Mouse (Mus musculus) small intestine, adult 2 months (tissue): ENCODE measurements at regions not wholly inside any gene's neighbourhood (a gene's known extent, or its start where the extent isn't known, plus 50 kb on each side); places are given as distances from the start of the nearest gene placed in this dataset.

ENCODE experiments used
- CTCF ChIP-seq: fragments of 200-500 bp; IDR thresholded peaks from 2 replicates; pipeline ENCODE4 v1.5.1; 2012; ENCODE audit warnings: low read depth, mild to moderate bottlenecking, control low read depth, inconsistent platforms, low read length, moderate library complexity, mixed read lengths; ENCODE audit not compliant: insufficient replicate concordance, insufficient read length; ENCODE audit errors: extremely low read depth
- POLR2A ChIP-seq: fragments of 200-500 bp; IDR thresholded peaks from 2 replicates; pipeline ENCODE4 v1.6.1; 2012; ENCODE audit warnings: low read depth, mild to moderate bottlenecking, control low read depth, inconsistent platforms, low read length, moderate library complexity

GRCm38 (mm10) chr2:159616685-159617084, 717.3 kb downstream of the Gm826 start:
- TF ChIP-seq POLR2A = no peak
- no peak for TF ChIP-seq CTCF
